Mouse (Mus musculus): ENCODE measurements around the gene Taok1. TPM values are rescaled to one million over a fixed set of nuclear protein-coding genes. Genes with fewer than 3 reads are reported as not detected.

The Taok1 gene
- polyA plus RNA-seq, 1 experiment: 9.2 TPM

DNA sequence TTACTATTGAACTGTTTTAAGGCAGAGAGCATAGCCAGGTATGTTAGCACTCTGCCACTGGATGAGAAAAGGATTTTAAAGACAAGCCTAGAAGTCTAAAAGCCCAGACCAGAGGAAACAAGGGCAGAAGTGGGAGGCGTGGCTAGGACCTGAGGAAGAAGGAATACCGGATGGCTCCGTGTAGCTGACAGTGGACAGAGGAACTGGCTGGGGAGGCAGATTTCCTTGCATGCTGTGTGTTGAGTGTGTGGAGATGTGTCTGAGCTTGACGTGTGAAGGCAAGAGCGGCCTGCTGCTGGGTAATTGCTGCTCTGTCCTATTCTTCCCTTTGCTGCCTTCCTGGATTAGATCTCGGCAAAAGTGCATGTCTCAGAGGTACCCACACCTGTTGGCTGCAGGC lies 105.1 kb downstream of the Taok1 start:
- no peak for DNase-seq
- Histone ChIP-seq H3K4me1 (ENCODE audit: control insufficient read depth, insufficient read depth, low read length) (peaks cover 26% of the 10 kb centered on the region), H3K4me3 (replicated peaks; ENCODE audit: extremely low read depth, low read depth, low read length) (no peak overlapping the region)
- TF ChIP-seq CTCF (IDR thresholded peaks at IDR 0.05; ENCODE audit: insufficient read depth, low read length): no peak
- no peak for TF ChIP-seq POLR2A (IDR thresholded peaks at IDR 0.05; ENCODE audit: borderline replicate concordance, extremely low read depth, low read depth, low read length)
- whole genome bisulfite sequencing: 69% methylated on average over 6 of the region's 6 CpGs

- DNase-seq: no peak
- WGBS: 94% methylated on average over 4 of the region's 4 CpGs
- H3K4me1 ChIP-seq (ENCODE audit: control insufficient read depth, insufficient read depth, low read length): peaks cover 30% of the 10 kb centered on the region
- no peak overlapping the region for H3K4me3 ChIP-seq (replicated peaks; ENCODE audit: extremely low read depth, low read depth, low read length)
- no peak for TF ChIP-seq CTCF (IDR thresholded peaks at IDR 0.05; ENCODE audit: insufficient read depth, low read length)
- TF ChIP-seq POLR2A (IDR thresholded peaks at IDR 0.05; ENCODE audit: borderline replicate concordance, extremely low read depth, low read depth, low read length): no peak
These were observed 105.6 kb downstream of the Taok1 start for GRCm38 (mm10) chr11:77501971-77502370.

- Histone ChIP-seq H3K4me3 (replicated peaks; ENCODE audit: extremely low read depth, low read depth, low read length) (no peak overlapping the region), H3K4me1 (ENCODE audit: control insufficient read depth, insufficient read depth, low read length) (peaks cover 33% of the 10 kb centered on the region)
- 9% methylated on average over 5 of the region's 5 CpGs for WGBS
- DNase-seq: peak; percentile 75
- TF ChIP-seq POLR2A (IDR thresholded peaks at IDR 0.05; ENCODE audit: borderline replicate concordance, extremely low read depth, low read depth, low read length): no peak
- TF ChIP-seq CTCF (IDR thresholded peaks at IDR 0.05; ENCODE audit: insufficient read depth, low read length): peak; percentile 94
These were observed 106.2 kb downstream of the Taok1 start for GRCm38 (mm10) chr11:77501392-77501791.

DNA sequence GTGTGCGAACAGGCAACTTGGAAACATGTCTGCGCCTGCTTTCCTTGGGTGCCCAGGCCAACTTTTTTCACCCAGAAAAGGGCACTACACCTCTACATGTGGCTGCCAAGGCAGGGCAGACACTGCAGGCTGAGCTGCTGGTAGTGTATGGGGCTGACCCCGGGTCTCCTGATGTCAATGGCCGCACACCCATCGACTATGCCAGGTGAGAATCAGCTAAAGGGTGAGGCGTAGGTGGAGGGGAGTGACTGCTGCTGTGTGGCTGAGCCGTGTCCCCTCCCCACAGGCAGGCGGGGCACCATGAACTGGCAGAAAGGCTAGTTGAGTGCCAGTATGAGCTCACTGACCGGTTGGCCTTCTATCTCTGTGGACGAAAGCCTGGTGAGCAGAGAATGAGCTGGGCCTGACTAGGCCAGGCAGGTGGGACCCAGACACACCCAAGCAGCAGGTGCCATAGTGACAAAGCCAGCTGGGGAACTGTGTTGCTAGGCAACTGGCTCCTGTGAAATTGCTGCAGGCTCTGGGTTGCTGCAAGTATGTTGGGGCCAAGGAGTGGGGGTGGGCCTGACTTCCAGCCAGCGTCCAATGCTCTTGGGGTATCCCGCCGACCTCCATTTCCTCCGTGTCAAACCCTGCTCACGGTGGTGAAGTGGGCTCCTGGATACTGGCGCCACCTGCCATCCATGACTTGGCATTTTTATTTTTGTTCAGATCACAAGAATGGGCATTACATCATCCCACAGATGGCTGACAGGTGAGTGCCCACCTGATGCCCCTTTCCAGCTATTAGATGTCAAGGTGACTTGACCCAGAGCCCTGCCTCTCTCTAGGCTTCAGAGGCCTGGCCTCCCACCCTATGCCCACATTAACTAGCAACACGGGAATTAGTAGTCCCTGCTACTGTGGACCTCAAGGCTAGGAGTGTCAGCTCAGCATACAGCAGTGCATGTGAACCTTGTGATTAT lies 107.0 kb downstream of the Taok1 start:
- Histone ChIP-seq H3K4me1 (ENCODE audit: control insufficient read depth, insufficient read depth, low read length) (peaks cover 38% of the 10 kb centered on the region), H3K4me3 (replicated peaks; ENCODE audit: extremely low read depth, low read depth, low read length) (no peak overlapping the region)
- DNase-seq: no peak
- 76% methylated on average over 17 of the region's 17 CpGs for whole genome bisulfite sequencing
- no peak for TF ChIP-seq POLR2A (IDR thresholded peaks at IDR 0.05; ENCODE audit: borderline replicate concordance, extremely low read depth, low read depth, low read length)
- TF ChIP-seq CTCF (IDR thresholded peaks at IDR 0.05; ENCODE audit: insufficient read depth, low read length): no peak

DNA sequence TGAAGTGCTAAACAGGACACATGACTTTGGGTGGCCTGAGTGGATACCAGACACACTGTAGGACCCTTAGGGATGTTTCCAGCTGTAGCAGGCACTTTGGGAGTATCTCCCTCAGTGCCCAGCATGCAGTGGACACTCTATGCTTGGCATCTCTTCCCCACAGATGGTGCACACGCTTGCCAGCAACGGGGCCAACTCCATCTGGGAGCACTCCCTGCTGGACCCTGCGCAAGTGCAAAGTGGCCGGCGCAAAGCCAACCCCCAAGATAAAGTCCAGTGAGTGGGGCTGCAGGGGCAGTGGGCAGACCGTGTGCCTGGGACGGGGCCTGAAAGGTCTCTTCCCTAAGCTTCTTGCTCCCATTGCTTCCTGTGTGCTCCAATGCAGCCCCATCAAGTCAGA lies 108.3 kb downstream of the Taok1 start:
- H3K4me1 ChIP-seq (ENCODE audit: control insufficient read depth, insufficient read depth, low read length): peaks cover 44% of the 10 kb centered on the region
- WGBS: 73% methylated on average over 7 of the region's 7 CpGs
- TF ChIP-seq POLR2A (IDR thresholded peaks at IDR 0.05; ENCODE audit: borderline replicate concordance, extremely low read depth, low read depth, low read length) (no peak), CTCF (IDR thresholded peaks at IDR 0.05; ENCODE audit: insufficient read depth, low read length) (no peak)
- no peak overlapping the region for H3K4me3 ChIP-seq (replicated peaks; ENCODE audit: extremely low read depth, low read depth, low read length)
- no peak for DNase-seq

DNA sequence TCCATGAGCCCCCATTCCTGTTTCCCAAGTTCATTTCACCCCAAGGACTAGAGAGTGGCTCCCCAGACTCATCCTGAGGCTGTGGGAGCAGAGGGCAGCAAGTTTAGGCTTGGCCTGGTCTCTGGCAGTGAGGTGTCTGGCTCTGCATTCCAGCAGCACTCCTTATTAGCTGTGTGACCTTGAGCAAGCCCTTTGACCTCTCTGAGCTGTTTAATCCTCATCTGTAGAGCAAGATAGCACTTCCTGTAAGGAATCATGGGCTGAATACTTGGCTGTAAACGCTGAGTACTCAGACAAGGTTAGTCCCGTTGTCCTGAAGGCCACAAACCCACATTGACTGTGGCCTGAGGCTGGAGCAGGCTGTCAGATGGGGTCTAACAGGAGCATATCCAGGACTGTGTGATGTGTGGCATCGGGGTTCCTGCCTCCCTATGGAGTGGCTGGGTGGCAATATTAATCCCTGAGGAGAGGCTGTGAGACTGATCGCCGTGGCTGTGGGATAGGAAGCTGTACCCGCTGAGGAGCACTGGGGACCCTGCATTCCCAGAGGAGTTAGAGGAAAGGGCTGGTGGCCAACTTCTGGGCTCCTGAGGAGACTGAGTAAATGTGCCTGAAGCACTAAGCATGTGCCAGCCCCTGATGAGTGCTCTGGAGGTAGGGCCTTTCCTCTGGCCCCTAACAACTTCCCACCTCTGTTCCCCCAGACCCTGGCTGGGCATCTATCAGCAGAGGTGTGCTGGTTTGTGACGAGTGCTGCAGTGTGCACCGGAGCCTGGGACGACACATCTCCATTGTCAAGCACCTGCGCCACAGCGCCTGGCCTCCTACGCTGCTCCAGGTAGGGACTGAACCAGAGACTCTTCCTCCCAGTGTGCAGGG lies 109.1 kb downstream of the Taok1 start:
- peaks cover 44% of the 10 kb centered on the region for H3K4me1 ChIP-seq (ENCODE audit: control insufficient read depth, insufficient read depth, low read length)
- TF ChIP-seq CTCF (IDR thresholded peaks at IDR 0.05; ENCODE audit: insufficient read depth, low read length): no peak
- TF ChIP-seq POLR2A (IDR thresholded peaks at IDR 0.05; ENCODE audit: borderline replicate concordance, extremely low read depth, low read depth, low read length): no peak
- 66% methylated on average over 12 of the region's 12 CpGs for WGBS
- H3K4me3 ChIP-seq (replicated peaks; ENCODE audit: extremely low read depth, low read depth, low read length): no peak overlapping the region
- no peak for DNase-seq

GRCm38 (mm10) chr11:77497851-77498250 lies 109.8 kb downstream of the Taok1 start:
- no peak overlapping the region for H3K4me3 ChIP-seq (replicated peaks; ENCODE audit: extremely low read depth, low read depth, low read length)
- no peak for TF ChIP-seq POLR2A (IDR thresholded peaks at IDR 0.05; ENCODE audit: borderline replicate concordance, extremely low read depth, low read depth, low read length)
- TF ChIP-seq CTCF (IDR thresholded peaks at IDR 0.05; ENCODE audit: insufficient read depth, low read length): no peak
- no peak for DNase-seq
- peaks cover 37% of the 10 kb centered on the region for H3K4me1 ChIP-seq (ENCODE audit: control insufficient read depth, insufficient read depth, low read length)
- 43% methylated on average over 4 of the region's 4 CpGs for WGBS

DNA sequence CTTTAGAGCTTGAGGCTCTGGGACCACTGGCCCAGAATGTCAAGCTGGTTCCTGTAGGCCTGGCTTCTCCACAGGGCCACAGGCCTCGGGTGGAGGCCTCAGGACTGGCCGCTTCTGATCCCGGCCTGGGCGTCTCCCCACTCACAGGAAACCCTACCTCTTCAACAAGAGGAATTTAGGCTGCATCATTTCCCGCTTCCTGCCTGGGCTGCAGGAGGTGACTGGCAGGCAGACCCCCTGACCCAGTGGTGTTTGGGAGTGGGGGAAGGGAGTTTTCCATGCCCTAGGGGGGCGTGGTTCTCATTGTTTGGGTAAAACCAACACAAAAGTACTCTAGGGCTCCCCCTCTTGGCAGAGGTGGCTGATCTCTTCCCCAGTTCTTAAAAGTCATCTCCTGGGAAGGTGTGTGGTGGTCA lies 110.3 kb downstream of the Taok1 start:
- 38% methylated on average over 6 of the region's 6 CpGs for WGBS
- Histone ChIP-seq H3K4me1 (ENCODE audit: control insufficient read depth, insufficient read depth, low read length) (peaks cover 36% of the 10 kb centered on the region), H3K4me3 (replicated peaks; ENCODE audit: extremely low read depth, low read depth, low read length) (peak overlapping the region; percentile 42)
- peak; percentile 41 for TF ChIP-seq CTCF (IDR thresholded peaks at IDR 0.05; ENCODE audit: insufficient read depth, low read length)
- TF ChIP-seq POLR2A (IDR thresholded peaks at IDR 0.05; ENCODE audit: borderline replicate concordance, extremely low read depth, low read depth, low read length): peak; percentile 68; the same call in 1 of the 2 replicates
- DNase-seq: peak; percentile 62

DNA sequence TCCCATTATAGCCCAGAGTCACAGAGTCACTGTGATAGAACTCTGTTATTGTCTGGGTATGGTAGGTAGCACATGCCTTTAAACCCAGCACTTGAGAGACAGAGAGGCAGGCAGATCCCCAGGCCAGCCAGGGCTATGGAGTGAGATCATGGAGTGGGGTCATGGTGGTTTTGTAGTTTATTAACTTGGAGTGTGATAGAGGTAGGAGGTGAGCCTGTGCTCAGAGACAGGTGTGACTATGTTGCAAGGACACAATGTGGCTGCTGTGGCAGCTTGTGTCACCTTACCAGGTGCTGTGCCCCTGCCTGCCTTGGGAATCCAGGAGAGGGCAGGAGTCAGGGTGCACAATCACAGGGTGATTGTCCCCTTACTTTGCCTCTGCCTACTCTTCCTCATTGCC lies 112.1 kb downstream of the Taok1 start:
- no peak for TF ChIP-seq POLR2A (IDR thresholded peaks at IDR 0.05; ENCODE audit: borderline replicate concordance, extremely low read depth, low read depth, low read length)
- no peak for TF ChIP-seq CTCF (IDR thresholded peaks at IDR 0.05; ENCODE audit: insufficient read depth, low read length)
- Histone ChIP-seq H3K4me3 (replicated peaks; ENCODE audit: extremely low read depth, low read depth, low read length) (no peak overlapping the region), H3K4me1 (ENCODE audit: control insufficient read depth, insufficient read depth, low read length) (peaks cover 50% of the 10 kb centered on the region)
- no peak for DNase-seq
